Mouse (Mus musculus): Measurements from ENCODE around the gene Klhl25.

- no peak for TF ChIP-seq CTCF (IDR thresholded peaks at IDR 0.05; ENCODE audit: borderline replicate concordance, control insufficient read depth, extremely low read depth, insufficient read depth, low read length, poor library complexity)
- TF ChIP-seq POLR2A (IDR thresholded peaks at IDR 0.05; ENCODE audit: control insufficient read depth, extremely low read depth, insufficient read depth, low read length, poor library complexity) = no peak
These were observed 8.0 kb upstream of the Klhl25 start for GRCm38 (mm10) chr7:75840071-75840470.

Data from thymus, adult 2 months (tissue).